Mouse (Mus musculus): Measurements from ENCODE around the gene Sh3kbp1. TPM values are rescaled to one million over a fixed set of nuclear protein-coding genes. Genes with fewer than 3 reads are reported as not detected.

Gene Sh3kbp1
- total and polyA plus RNA-seq, 3 experiments: 45.4 to 85.8 (median 48.2) TPM

DNA sequence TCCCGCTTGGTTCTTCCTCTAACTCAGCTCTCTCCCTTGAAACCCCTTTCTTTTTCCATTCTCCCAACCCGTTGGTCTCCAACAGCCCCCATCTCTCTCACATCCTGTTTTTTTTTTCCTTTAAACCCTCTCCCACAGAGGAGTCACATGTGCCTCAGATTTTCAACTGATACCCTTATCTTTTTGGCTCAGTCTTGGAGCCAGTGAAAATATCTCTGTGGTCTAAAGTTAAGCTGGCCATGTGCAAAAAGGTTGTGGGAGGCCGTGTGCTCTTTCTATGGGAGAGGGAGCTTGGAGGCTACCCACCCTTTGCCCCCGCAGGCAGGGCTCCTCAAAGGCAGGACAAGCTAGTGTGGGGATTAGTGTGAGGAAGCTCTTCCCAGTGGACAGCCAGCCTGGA is 12.9 kb downstream of the Sh3kbp1 start:
- no peak for DNase-seq (ENCODE audit: extremely low read depth)
- peaks cover 2% of the 10 kb centered on the region in 2 experiments for H3K36me3 ChIP-seq (replicated peaks in 1 of 2; ENCODE audit: control insufficient read depth in 1 of 2, insufficient read depth in 1 of 2, low read length in 1 of 2)
- no peaks in the 10 kb centered on the region for H3K9me3 ChIP-seq (replicated peaks; ENCODE audit: low read length)
- no peak overlapping the region for H3K9ac ChIP-seq (ENCODE audit: insufficient read depth, low read depth)
- TF ChIP-seq ZKSCAN1 (IDR thresholded peaks at IDR 0.05; ENCODE audit: borderline replicate concordance, low read depth, low read length): no peak
- TF ChIP-seq POLR2AphosphoS2 (IDR thresholded peaks at IDR 0.05; ENCODE audit: low read depth, low read length): no peak
- no peak for TF ChIP-seq UBTF (IDR thresholded peaks at IDR 0.05; ENCODE audit: low read depth, low read length)
- no peak for TF ChIP-seq SIN3A (IDR thresholded peaks at IDR 0.05; ENCODE audit: low read length)
- peak; percentile 56; the same call in 1 of the 2 replicates for TF ChIP-seq ZNF384 (IDR thresholded peaks at IDR 0.05; ENCODE audit: low read depth, low read length)
- no peak for TF ChIP-seq USF1 (IDR thresholded peaks at IDR 0.05; ENCODE audit: low read depth, low read length)
- no peak for TF ChIP-seq MYC (IDR thresholded peaks at IDR 0.05; ENCODE audit: low read depth, low read length)
- no peak for TF ChIP-seq RCOR1 (conservative IDR thresholded peaks at IDR 0.05; ENCODE audit: low read depth, low read length)
- no peak for TF ChIP-seq GABPA (IDR thresholded peaks at IDR 0.05; ENCODE audit: insufficient replicate concordance, low read depth, low read length)
- peak; percentile 19; the same call in 1 of the 2 replicates for TF ChIP-seq EP300 (IDR thresholded peaks at IDR 0.05; ENCODE audit: low read length)
- no peak overlapping the region for H3K4me3 ChIP-seq (replicated peaks in 1 of 3; ENCODE audit: low read depth in 2 of 3, low read length in 2 of 3, poor library complexity in 1 of 3)
- H3K27ac ChIP-seq (ENCODE audit: insufficient read depth, low read depth): no peak overlapping the region
- peaks cover 11 to 19% of the 10 kb centered on the region in 2 experiments for H3K4me1 ChIP-seq (ENCODE audit: control insufficient read depth in 1 of 2, insufficient read depth in 2 of 2)
- in situ Hi-C loops (cut with MboI; ENCODE audit: low pct_ligation_motif_present, low pct_unique_long_range_greater_than_20kb, low sequenced_read_pairs) (loop anchor here (25.0 kb wide), 1 partner anchor 122 kb away; no protein-coding TSS in a partner anchor), dilution Hi-C loops (cut with MboI; ENCODE audit: extremely low pct_ligation_motif_present, extremely low pct_unique_long_range_greater_than_20kb, low sequenced_read_pairs) (no loop called here)
- H3K4me2 ChIP-seq (ENCODE audit: insufficient read depth, low read depth, poor library complexity, severe bottlenecking): no peak overlapping the region
- H3K27me3 ChIP-seq (replicated peaks): no peaks in the 10 kb centered on the region
- peaks cover 9% of the 10 kb centered on the region for H3K79me2 ChIP-seq (replicated peaks; ENCODE audit: control insufficient read depth, extremely low read depth, insufficient read depth, poor library complexity, severe bottlenecking)

GRCm38 (mm10) chrX:159645314-159645713 is 18.2 kb downstream of the Sh3kbp1 start:
- H3K36me3 ChIP-seq (replicated peaks in 1 of 2; ENCODE audit: control insufficient read depth in 1 of 2, insufficient read depth in 1 of 2, low read length in 1 of 2): peaks cover 2% of the 10 kb centered on the region in 2 experiments
- in situ Hi-C loops (cut with MboI; ENCODE audit: low pct_ligation_motif_present, low pct_unique_long_range_greater_than_20kb, low sequenced_read_pairs) (loop anchor here (25.0 kb wide), 1 partner anchor 117 kb away; no protein-coding TSS in a partner anchor), dilution Hi-C loops (cut with MboI; ENCODE audit: extremely low pct_ligation_motif_present, extremely low pct_unique_long_range_greater_than_20kb, low sequenced_read_pairs) (no loop called here)
- peaks cover 8% of the 10 kb centered on the region for H3K79me2 ChIP-seq (replicated peaks; ENCODE audit: control insufficient read depth, extremely low read depth, insufficient read depth, poor library complexity, severe bottlenecking)
- H3K27ac ChIP-seq (ENCODE audit: insufficient read depth, low read depth): no peak overlapping the region
- H3K9me3 ChIP-seq (replicated peaks; ENCODE audit: low read length): no peaks in the 10 kb centered on the region
- H3K27me3 ChIP-seq (replicated peaks): no peaks in the 10 kb centered on the region
- H3K4me1 ChIP-seq (ENCODE audit: control insufficient read depth in 1 of 2, insufficient read depth in 2 of 2): peaks cover 3 to 29% of the 10 kb centered on the region in 2 experiments; a peak in 3 of 4 replicates
- no peak overlapping the region for H3K4me2 ChIP-seq (ENCODE audit: insufficient read depth, low read depth, poor library complexity, severe bottlenecking)
- no peak for TF ChIP-seq E2F4 (IDR thresholded peaks at IDR 0.05; ENCODE audit: insufficient replicate concordance, low read depth, low read length)
- TF ChIP-seq EP300 (IDR thresholded peaks at IDR 0.05; ENCODE audit: low read length): no peak
- TF ChIP-seq MAFK (IDR thresholded peaks at IDR 0.05; ENCODE audit: insufficient replicate concordance, low read length): no peak
- TF ChIP-seq MYC (IDR thresholded peaks at IDR 0.05; ENCODE audit: low read depth, low read length): no peak
- TF ChIP-seq USF1 (IDR thresholded peaks at IDR 0.05; ENCODE audit: low read depth, low read length): no peak
- TF ChIP-seq NRF1 (IDR thresholded peaks at IDR 0.05; ENCODE audit: low read depth, low read length): no peak
- TF ChIP-seq JUND (conservative IDR thresholded peaks at IDR 0.05; ENCODE audit: low read depth, low read length): no peak
- TF ChIP-seq CHD1 (IDR thresholded peaks at IDR 0.05; ENCODE audit: low read depth, low read length): no peak
- TF ChIP-seq CHD2 (IDR thresholded peaks at IDR 0.05; ENCODE audit: low read length): no peak
- H3K9ac ChIP-seq (ENCODE audit: insufficient read depth, low read depth): no peak overlapping the region
- no peak for DNase-seq (ENCODE audit: extremely low read depth)
- H3K4me3 ChIP-seq (replicated peaks in 1 of 3; ENCODE audit: low read depth in 2 of 3, low read length in 2 of 3, poor library complexity in 1 of 3): no peak overlapping the region
